Mouse (Mus musculus) neural tube, embryonic 10.5 days (tissue): ENCODE results near the gene Map4k3.
"Not testable (repeated sequence)": the region's sequence is repeated elsewhere in the genome, so short reads cannot be mapped to it uniquely, and the experiment has no call there.

Source experiments
- DNase-seq: peaks from one replicate; pipeline ENCODE4 v3.0.0-alpha.2; 2017; ENCODE audit warnings: low spot score; ENCODE audit errors: extremely low spot score

Gene Map4k3

GRCm38 (mm10) chr17:80632846-80633245 is 95.4 kb downstream of the Map4k3 start:
- DNase-seq = no peak

GRCm38 (mm10) chr17:80632354-80632753 is 95.9 kb downstream of the Map4k3 start:
- no peak for DNase-seq

GRCm38 (mm10) chr17:80631028-80631427 is 97.3 kb downstream of the Map4k3 start:
- DNase-seq = no peak

- no peak for DNase-seq
Measured at GRCm38 (mm10) chr17:80624979-80625378, 103.3 kb downstream of the Map4k3 start.

GRCm38 (mm10) chr17:80621691-80622090 is 106.6 kb downstream of the Map4k3 start:
- DNase-seq = no peak

GRCm38 (mm10) chr17:80620786-80621423 is 107.4 kb downstream of the Map4k3 start:
- peak; percentile 32 for DNase-seq

GRCm38 (mm10) chr17:80619556-80619955 is 108.7 kb downstream of the Map4k3 start:
- no peak for DNase-seq

- DNase-seq = no peak
Measured at GRCm38 (mm10) chr17:80618890-80619289, 109.4 kb downstream of the Map4k3 start.

GRCm38 (mm10) chr17:80603806-80604205 is 124.5 kb downstream of the Map4k3 start:
- DNase-seq = no peak

GRCm38 (mm10) chr17:80603079-80603625 is 125.1 kb downstream of the Map4k3 start:
- DNase-seq = no peak

GRCm38 (mm10) chr17:80601371-80601770 is 126.9 kb downstream of the Map4k3 start:
- peak; percentile 50 for DNase-seq

GRCm38 (mm10) chr17:80583051-80583450 is 145.2 kb downstream of the Map4k3 start:
- no peak for DNase-seq

GRCm38 (mm10) chr17:80579901-80580300 is 148.4 kb downstream of the Map4k3 start:
- DNase-seq = no peak

GRCm38 (mm10) chr17:80579089-80579488 is 149.2 kb downstream of the Map4k3 start:
- DNase-seq = no peak

- DNase-seq = no peak
Measured at GRCm38 (mm10) chr17:80578041-80578440, 150.2 kb downstream of the Map4k3 start.

GRCm38 (mm10) chr17:80577639-80578038 is 150.6 kb downstream of the Map4k3 start, which contains the start of gene Cdkl4:
TSS of gene Cdkl4 (minus strand) at chr17:80577813.
- DNase-seq = no peak

- peak; percentile 58 for DNase-seq
Measured at GRCm38 (mm10) chr17:80577214-80577613, 151.1 kb downstream of the Map4k3 start.

GRCm38 (mm10) chr17:80575008-80575407 is 153.3 kb downstream of the Map4k3 start:
- no peak for DNase-seq

- DNase-seq = no peak
Measured at GRCm38 (mm10) chr17:80574471-80574965, 153.8 kb downstream of the Map4k3 start.

- DNase-seq = no peak
Measured at GRCm38 (mm10) chr17:80572187-80572935, 155.9 kb downstream of the Map4k3 start.

GRCm38 (mm10) chr17:80571460-80571859 is 156.8 kb downstream of the Map4k3 start:
- no peak for DNase-seq

- DNase-seq = not testable (repeated sequence)
Measured at GRCm38 (mm10) chr17:80569718-80570117, 158.6 kb downstream of the Map4k3 start.
